Mouse (Mus musculus) CH12.LX (cell line): ENCODE measurements around the gene Adad2.

ENCODE experiments used
- BHLHE40 ChIP-seq: IDR thresholded peaks from 2 replicates; pipeline ENCODE4 v1.6.1; 2011; ENCODE audit warnings: mild to moderate bottlenecking, low read depth, low read length, improper control_type of control experiment
- CTCF ChIP-seq, 2 experiments: IDR thresholded peaks in 1 of 2; conservative IDR thresholded peaks in 1 of 2; 2 replicates each; pipeline ENCODE4 v1.5.1; 2011 to 2012; ENCODE audit warnings: low read depth in 2 of 2, low read length in 2 of 2, improper control_type of control experiment in 1 of 2, inconsistent platforms in 1 of 2, mild to moderate bottlenecking in 1 of 2, moderate library complexity in 1 of 2
- POLR2A ChIP-seq: IDR thresholded peaks from 2 replicates; pipeline ENCODE4 v1.6.1; 2011; ENCODE audit warnings: low read depth, mild to moderate bottlenecking, improper control_type of control experiment, low read length
- ZMIZ1 ChIP-seq: IDR thresholded peaks from 2 replicates; pipeline ENCODE4 v1.6.1; 2012; ENCODE audit warnings: low read depth, mild to moderate bottlenecking, inconsistent platforms, low read length, improper control_type of control experiment
- ZNF384 ChIP-seq: IDR thresholded peaks from 2 replicates; pipeline ENCODE4 v1.6.1; 2012; ENCODE audit warnings: low read depth, low read length, improper control_type of control experiment, inconsistent platforms

DNA sequence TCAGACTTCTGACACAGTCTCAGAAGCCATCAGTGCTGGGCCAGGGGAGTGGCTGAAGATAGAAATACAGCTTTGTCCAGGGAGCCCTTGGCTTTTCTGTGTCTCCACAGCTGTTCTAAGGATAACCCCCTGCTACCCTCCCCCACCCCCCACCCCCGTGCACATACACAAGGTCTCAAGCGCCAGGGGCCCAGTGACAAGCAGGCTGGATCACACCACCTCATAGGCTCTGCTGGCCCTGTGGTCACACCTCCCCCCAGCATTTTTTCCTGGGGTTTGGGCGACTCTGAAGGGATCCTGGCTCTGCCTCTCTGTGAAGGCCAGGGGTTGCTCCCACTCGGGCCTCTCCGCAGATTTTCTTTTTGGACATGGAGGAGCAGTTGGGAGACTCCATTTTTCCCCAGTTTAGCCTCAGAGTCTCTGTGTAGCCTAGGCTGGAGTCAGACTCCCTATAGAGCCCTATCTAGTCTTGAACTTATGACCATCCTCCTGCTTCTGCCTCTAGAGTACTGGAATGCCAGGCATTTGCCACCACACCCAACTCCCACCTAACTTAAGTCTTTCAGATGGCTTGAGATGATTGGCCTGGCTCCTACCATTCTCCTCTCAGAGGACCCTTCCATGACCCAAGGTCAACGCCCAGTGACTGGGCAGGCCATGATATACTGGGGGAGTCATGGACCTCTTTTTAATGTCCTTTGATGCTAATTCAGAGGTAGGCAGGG lies 7.7 kb downstream of the Adad2 start:
- TF ChIP-seq ZMIZ1 (no peak), BHLHE40 (no peak), CTCF (conservative IDR thresholded peaks at IDR 0.05 in 1 of 2, IDR thresholded peaks at IDR 0.05 in 1 of 2; ENCODE audit: low read depth in 2 of 2, low read length in 2 of 2) (no peak), POLR2A (no peak), ZNF384 (no peak)
